Mouse (Mus musculus): ENCODE measurements at regions not wholly inside any gene's neighbourhood (a gene's known extent, or its start where the extent isn't known, plus 50 kb on each side); places are given as distances from the start of the nearest gene placed in this dataset.

- TF ChIP-seq CTCF (IDR thresholded peaks at IDR 0.05; ENCODE audit: low read depth, low read length) (no peak), POLR2A (IDR thresholded peaks at IDR 0.05; ENCODE audit: extremely low read depth, insufficient read depth, low read length) (no peak)
Measured at GRCm38 (mm10) chr5:45000996-45001395, 201.5 kb upstream of the Ldb2 start.

Data from liver, adult 2 months (tissue).